Mouse (Mus musculus): ENCODE results near the gene Noct. TPM values are rescaled to one million over a fixed set of nuclear protein-coding genes. Genes with fewer than 3 reads are reported as not detected.
A peak's percentile ranks its signal among the peaks of the same experiment; 100 is the strongest.

The Noct gene
- polyA plus RNA-seq, 1 experiment from 2014 or later, result 20.3 TPM

GRCm38 (mm10) chr3:51233918-51234751, 9.9 kb downstream of the Noct start:
- H3K4me1 ChIP-seq, result 0 out of 2 replicates have a peak, but pooled peaks cover 6% of the 10 kb centered on the region
- H3K9me3 ChIP-seq, result no peaks in the 10 kb centered on the region
- no peaks in the 10 kb centered on the region; the same call in 1 of the 2 replicates for H3K36me3 ChIP-seq
- ATAC-seq (ENCODE audit: low FRiP score, low read depth), result peak; percentile 81
- no peak overlapping the region for H3K27ac ChIP-seq
- 57% methylated on average over 13 of the region's 13 CpGs for WGBS
- no peak overlapping the region for H3K4me3 ChIP-seq
- H3K4me2 ChIP-seq (replicated peaks), result no peak overlapping the region
- H3K27me3 ChIP-seq (replicated peaks), result no peaks in the 10 kb centered on the region
- no peak overlapping the region for H3K9ac ChIP-seq

GRCm38 (mm10) chr3:51234752-51235055, 10.5 kb downstream of the Noct start:
- Histone ChIP-seq H3K4me2 (replicated peaks) (no peak overlapping the region), H3K4me1 (0 out of 2 replicates have a peak, but pooled peaks cover 6% of the 10 kb centered on the region), H3K4me3 (no peak overlapping the region), H3K9me3 (no peaks in the 10 kb centered on the region), H3K9ac (no peak overlapping the region), H3K27me3 (replicated peaks) (no peaks in the 10 kb centered on the region), H3K27ac (no peak overlapping the region), H3K36me3 (peaks cover 3% of the 10 kb centered on the region)
- peak; percentile 26 for ATAC-seq (ENCODE audit: low FRiP score, low read depth)
- 92% methylated on average over 5 of the region's 5 CpGs for WGBS

GRCm38 (mm10) chr3:51238515-51238914, 14.3 kb downstream of the Noct start:
- no peaks in the 10 kb centered on the region for H3K9me3 ChIP-seq
- H3K27ac ChIP-seq, result no peak overlapping the region
- H3K27me3 ChIP-seq (replicated peaks), result no peaks in the 10 kb centered on the region
- H3K36me3 ChIP-seq, result peaks cover 3% of the 10 kb centered on the region
- 90% methylated on average over 7 of the region's 7 CpGs for WGBS
- no peak overlapping the region for H3K9ac ChIP-seq
- no peak overlapping the region for H3K4me3 ChIP-seq
- no peak for ATAC-seq (ENCODE audit: low FRiP score, low read depth)
- H3K4me2 ChIP-seq (replicated peaks), result no peak overlapping the region
- H3K4me1 ChIP-seq, result 0 out of 2 replicates have a peak, but pooled peaks cover 6% of the 10 kb centered on the region

GRCm38 (mm10) chr3:51239541-51239940, 15.3 kb downstream of the Noct start:
- Histone ChIP-seq H3K4me3 (no peak overlapping the region), H3K4me2 (replicated peaks) (no peak overlapping the region), H3K27me3 (replicated peaks) (no peaks in the 10 kb centered on the region), H3K9ac (no peak overlapping the region), H3K4me1 (0 out of 2 replicates have a peak, but pooled peaks cover 3% of the 10 kb centered on the region), H3K36me3 (peaks cover 3% of the 10 kb centered on the region), H3K27ac (no peak overlapping the region), H3K9me3 (no peaks in the 10 kb centered on the region)
- no peak for ATAC-seq (ENCODE audit: low FRiP score, low read depth)
- WGBS, result 97% methylated on average over 3 of the region's 3 CpGs

GRCm38 (mm10) chr3:51247704-51248103, 23.5 kb downstream of the Noct start:
- 82% methylated on average over 16 of the region's 16 CpGs for WGBS
- Histone ChIP-seq H3K4me1 (no peaks in the 10 kb centered on the region), H3K9me3 (no peaks in the 10 kb centered on the region), H3K4me2 (replicated peaks) (no peak overlapping the region), H3K27me3 (replicated peaks) (no peaks in the 10 kb centered on the region), H3K4me3 (no peak overlapping the region), H3K36me3 (peaks cover 42% of the 10 kb centered on the region), H3K27ac (no peak overlapping the region), H3K9ac (no peak overlapping the region)
- ATAC-seq (ENCODE audit: low FRiP score, low read depth), result no peak

- H3K4me2 ChIP-seq (replicated peaks), result no peak overlapping the region
- H3K9ac ChIP-seq, result no peak overlapping the region
- 95% methylated on average over 6 of the region's 6 CpGs for WGBS
- ATAC-seq (ENCODE audit: low FRiP score, low read depth), result no peak
- no peak overlapping the region for H3K4me3 ChIP-seq
- H3K27ac ChIP-seq, result no peak overlapping the region
- H3K4me1 ChIP-seq, result no peaks in the 10 kb centered on the region
- no peaks in the 10 kb centered on the region for H3K27me3 ChIP-seq (replicated peaks)
- no peaks in the 10 kb centered on the region for H3K9me3 ChIP-seq
- peaks cover 51% of the 10 kb centered on the region for H3K36me3 ChIP-seq
These were observed 24.4 kb downstream of the Noct start for GRCm38 (mm10) chr3:51248600-51248999.

GRCm38 (mm10) chr3:51249460-51249859, 25.2 kb downstream of the Noct start:
- WGBS, result 85% methylated on average over 11 of the region's 11 CpGs
- Histone ChIP-seq H3K4me3 (no peak overlapping the region), H3K4me2 (replicated peaks) (no peak overlapping the region), H3K9me3 (no peaks in the 10 kb centered on the region), H3K36me3 (peaks cover 59% of the 10 kb centered on the region), H3K27me3 (replicated peaks) (no peaks in the 10 kb centered on the region), H3K4me1 (no peaks in the 10 kb centered on the region), H3K9ac (no peak overlapping the region), H3K27ac (no peak overlapping the region)
- no peak for ATAC-seq (ENCODE audit: low FRiP score, low read depth)

- H3K9ac ChIP-seq, result no peak overlapping the region
- peaks cover 63% of the 10 kb centered on the region for H3K36me3 ChIP-seq
- H3K27ac ChIP-seq, result no peak overlapping the region
- H3K4me3 ChIP-seq, result no peak overlapping the region
- H3K4me2 ChIP-seq (replicated peaks), result no peak overlapping the region
- 95% methylated on average over 13 of the region's 13 CpGs for WGBS
- no peak for ATAC-seq (ENCODE audit: low FRiP score, low read depth)
- no peaks in the 10 kb centered on the region for H3K4me1 ChIP-seq
- no peaks in the 10 kb centered on the region for H3K27me3 ChIP-seq (replicated peaks)
- H3K9me3 ChIP-seq, result no peaks in the 10 kb centered on the region
These were observed 25.6 kb downstream of the Noct start for GRCm38 (mm10) chr3:51249866-51250265.

GRCm38 (mm10) chr3:51251057-51251456, 26.8 kb downstream of the Noct start:
- WGBS, result 90% methylated on average over 5 of the region's 5 CpGs
- no peaks in the 10 kb centered on the region for H3K9me3 ChIP-seq
- H3K27me3 ChIP-seq (replicated peaks), result no peaks in the 10 kb centered on the region
- no peak overlapping the region for H3K27ac ChIP-seq
- no peak overlapping the region for H3K4me2 ChIP-seq (replicated peaks)
- no peak overlapping the region for H3K4me3 ChIP-seq
- H3K9ac ChIP-seq, result no peak overlapping the region
- H3K4me1 ChIP-seq, result no peaks in the 10 kb centered on the region
- no peak for ATAC-seq (ENCODE audit: low FRiP score, low read depth)
- H3K36me3 ChIP-seq, result peaks cover 65% of the 10 kb centered on the region

GRCm38 (mm10) chr3:51252223-51252622, 28.0 kb downstream of the Noct start:
- H3K4me3 ChIP-seq, result no peak overlapping the region
- H3K4me2 ChIP-seq (replicated peaks), result no peak overlapping the region
- ATAC-seq (ENCODE audit: low FRiP score, low read depth), result no peak
- H3K9ac ChIP-seq, result no peak overlapping the region
- H3K4me1 ChIP-seq, result no peaks in the 10 kb centered on the region
- H3K9me3 ChIP-seq, result no peaks in the 10 kb centered on the region
- 94% methylated on average over 1 of the region's 1 CpGs for WGBS
- H3K27me3 ChIP-seq (replicated peaks), result no peaks in the 10 kb centered on the region
- H3K27ac ChIP-seq, result no peak overlapping the region
- peaks cover 77% of the 10 kb centered on the region for H3K36me3 ChIP-seq

GRCm38 (mm10) chr3:51252689-51253402, 28.6 kb downstream of the Noct start:
- Histone ChIP-seq H3K4me3 (no peak overlapping the region), H3K4me1 (no peaks in the 10 kb centered on the region), H3K9me3 (no peaks in the 10 kb centered on the region), H3K9ac (no peak overlapping the region), H3K27ac (no peak overlapping the region), H3K4me2 (replicated peaks) (no peak overlapping the region), H3K27me3 (replicated peaks) (no peaks in the 10 kb centered on the region), H3K36me3 (peaks cover 78% of the 10 kb centered on the region)
- ATAC-seq (ENCODE audit: low FRiP score, low read depth), result 0 out of 2 replicates have a peak, but pooled peaks have one; percentile 2
- 92% methylated on average over 12 of the region's 12 CpGs for WGBS

GRCm38 (mm10) chr3:51254784-51255183, 30.5 kb downstream of the Noct start:
- Histone ChIP-seq H3K9ac (no peak overlapping the region), H3K27ac (no peak overlapping the region), H3K9me3 (no peaks in the 10 kb centered on the region), H3K4me1 (no peaks in the 10 kb centered on the region), H3K4me2 (replicated peaks) (no peak overlapping the region), H3K4me3 (no peak overlapping the region), H3K27me3 (replicated peaks) (no peaks in the 10 kb centered on the region), H3K36me3 (peaks cover 75% of the 10 kb centered on the region)
- no peak for ATAC-seq (ENCODE audit: low FRiP score, low read depth)
- 94% methylated on average over 7 of the region's 7 CpGs for WGBS
